Mouse (Mus musculus): Measurements from ENCODE around the gene Olfr472.

DNA sequence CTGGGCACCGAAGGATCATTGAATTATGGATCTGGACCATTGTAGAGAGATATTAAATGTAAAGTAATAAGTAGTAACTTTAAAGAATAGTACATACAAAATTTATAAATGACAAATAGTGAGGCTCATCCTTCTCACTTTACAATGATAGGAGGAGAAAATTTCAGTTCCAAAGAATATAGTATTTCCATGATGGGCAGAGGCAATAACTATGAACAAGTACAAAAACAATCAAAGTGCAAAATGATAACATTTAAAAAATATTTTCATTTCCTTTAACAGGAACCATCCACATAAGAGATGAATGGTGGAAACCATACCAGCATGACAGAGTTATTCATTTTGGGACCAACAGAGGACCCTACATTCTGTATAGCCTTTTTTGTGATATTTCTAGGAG lies 56.6 kb downstream of the Olfr472 start, which contains the start of gene Olfr474:
- TF ChIP-seq GATA1 (IDR thresholded peaks at IDR 0.05; ENCODE audit: borderline replicate concordance, low read length) (no peak), FLI1 (IDR thresholded peaks at IDR 0.05; ENCODE audit: low read length) (no peak)
